Mouse (Mus musculus): ENCODE data around the gene 0610012G03Rik.

DNA sequence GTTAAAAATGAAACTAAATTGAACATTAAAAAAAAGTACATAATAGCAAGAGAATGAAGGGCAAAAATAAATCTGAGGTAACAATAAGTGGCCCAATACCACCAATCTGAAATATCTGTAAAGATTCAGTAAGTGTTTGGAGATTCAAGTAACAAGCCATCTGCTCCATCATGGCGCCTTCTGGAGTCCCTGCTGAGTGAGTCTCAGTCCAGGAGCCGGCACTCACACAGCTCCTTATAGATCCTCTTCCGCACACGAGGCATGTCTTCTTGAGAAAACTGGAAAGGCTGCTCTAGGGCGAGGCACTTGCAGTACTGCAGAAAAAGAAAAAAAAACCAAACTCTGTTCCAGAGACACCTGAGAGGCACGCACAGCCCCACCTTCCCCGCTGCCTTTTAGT, 14.9 kb upstream of the 0610012G03Rik start:
- TF ChIP-seq POLR2A (IDR thresholded peaks at IDR 0.05; ENCODE audit: low read depth, low read length) (no peak), CTCF (IDR thresholded peaks at IDR 0.05; ENCODE audit: extremely low read depth, insufficient read depth, insufficient read length, insufficient replicate concordance) (no peak)
